Mouse (Mus musculus) cortical plate, adult 2 months (tissue): ENCODE data around the gene Arrb2.

Experiments used
- CTCF ChIP-seq: fragments of 200-500 bp; IDR thresholded peaks from 2 replicates; pipeline ENCODE4 v1.5.1; 2011; ENCODE audit warnings: mild to moderate bottlenecking, control low read depth, low read length; ENCODE audit not compliant: insufficient read depth; ENCODE audit errors: extremely low read depth
- POLR2A ChIP-seq: fragments of 200-500 bp; IDR thresholded peaks from 2 replicates; pipeline ENCODE4 v1.6.1; 2011; ENCODE audit warnings: mild to moderate bottlenecking, low read length, control low read depth; ENCODE audit not compliant: insufficient read depth; ENCODE audit errors: extremely low read depth

DNA sequence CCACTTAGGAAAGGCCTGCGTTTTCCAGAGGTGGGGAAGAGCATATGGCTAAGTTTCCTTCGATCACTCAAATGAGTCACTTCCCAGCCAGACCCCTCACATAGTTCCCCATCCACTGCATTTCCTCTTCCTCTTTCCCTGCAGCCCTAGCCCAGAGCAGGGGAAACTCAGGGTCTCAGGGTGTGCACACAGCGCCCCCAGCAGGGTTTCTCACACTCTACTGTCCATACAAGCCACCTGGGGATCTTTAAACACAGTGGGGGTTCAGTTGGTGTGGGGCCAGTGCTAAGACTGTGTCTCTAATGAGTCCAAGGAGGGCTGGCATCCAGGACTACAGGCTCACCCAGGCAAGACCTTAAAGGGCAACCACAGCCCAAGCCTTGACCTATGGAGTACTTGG lies 14.3 kb downstream of the Arrb2 start:
- no peak for TF ChIP-seq CTCF
- no peak for TF ChIP-seq POLR2A
